Mouse (Mus musculus) skeletal muscle tissue, adult 2 months (tissue): ENCODE data around the gene Mov10l1.

Experiments used
- DNase-seq: peaks from one replicate; pipeline ENCODE4 v3.0.0-alpha.2; 2012; ENCODE audit warnings: low read depth, low spot score

The Mov10l1 gene

DNA sequence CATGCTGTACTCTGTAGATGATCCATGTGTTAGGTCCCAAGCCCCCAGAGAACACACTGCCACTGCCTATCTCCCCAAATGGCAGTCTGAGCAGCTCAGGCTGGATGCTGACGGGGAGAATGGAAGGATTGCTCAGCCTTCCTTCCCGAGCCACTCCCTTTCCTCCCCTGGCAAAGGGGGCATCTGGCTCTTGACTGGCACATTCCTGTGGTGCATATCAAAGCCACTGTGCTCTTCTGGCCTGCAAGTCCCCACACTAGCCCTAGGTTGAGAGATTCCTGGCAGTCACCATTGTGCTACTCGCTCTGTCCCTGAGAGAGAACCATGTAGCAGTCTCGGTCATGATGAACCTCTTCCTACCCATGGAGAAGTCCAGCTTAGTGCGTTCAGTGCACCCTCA is 25.1 kb downstream of the Mov10l1 start:
- DNase-seq: no peak

DNA sequence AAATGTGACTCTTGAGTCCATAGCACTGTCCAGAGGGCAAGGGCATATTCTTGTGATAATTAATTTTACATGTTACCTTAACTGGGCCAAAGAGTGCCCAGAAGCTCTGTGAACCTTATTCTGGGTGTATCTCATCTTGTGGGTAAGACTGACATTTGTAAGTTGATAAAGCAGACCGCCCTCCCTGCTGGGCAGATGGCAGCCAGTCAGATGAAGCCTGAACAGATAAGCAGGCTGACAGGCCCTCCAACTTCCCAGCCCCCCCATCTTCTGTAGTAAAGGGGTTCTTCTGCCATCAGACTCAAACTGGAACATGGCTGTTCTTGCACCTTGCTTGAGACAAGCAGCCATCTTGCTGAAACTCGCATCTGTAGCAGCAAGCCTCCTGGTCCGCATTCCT is 34.0 kb downstream of the Mov10l1 start:
- DNase-seq: no peak

DNA sequence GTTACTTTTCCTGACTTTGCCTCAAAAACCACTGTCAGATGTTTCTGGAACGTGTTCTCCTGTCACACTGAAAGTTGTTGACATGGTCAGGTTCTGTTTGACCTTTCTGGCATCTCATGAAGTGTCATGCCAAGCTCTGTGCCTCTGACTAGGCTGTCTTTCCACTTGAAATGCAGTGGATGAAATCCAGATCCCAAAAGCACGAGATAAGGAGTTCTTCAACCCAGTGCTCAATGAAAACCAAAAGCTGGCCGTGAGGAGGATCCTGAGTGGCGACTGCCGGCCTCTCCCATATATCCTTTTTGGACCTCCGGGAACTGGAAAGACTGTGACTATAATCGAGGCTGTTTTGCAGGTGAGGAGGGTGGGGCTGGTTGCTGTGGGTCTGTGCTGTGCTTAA is 37.4 kb downstream of the Mov10l1 start:
- no peak for DNase-seq

DNA sequence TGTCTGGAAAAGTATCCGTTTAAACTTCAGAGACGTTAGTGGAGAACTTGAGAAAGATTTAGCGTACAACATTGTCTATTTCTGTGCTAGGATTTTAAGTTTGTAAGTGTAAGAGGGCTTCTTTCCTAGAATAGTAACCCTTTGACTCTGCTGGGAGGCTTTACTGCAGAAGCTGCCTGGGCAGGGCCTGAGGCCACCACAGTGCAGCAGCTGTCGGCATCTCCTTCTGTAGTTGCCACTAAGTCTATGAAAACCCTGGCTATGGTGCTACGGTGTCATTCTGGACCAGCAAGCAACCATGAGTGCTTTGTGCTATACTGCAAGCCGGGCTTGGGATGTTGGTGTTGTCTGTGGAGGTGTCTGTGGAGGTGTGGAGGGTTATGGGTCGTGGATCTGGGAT is 37.8 kb downstream of the Mov10l1 start:
- no peak for DNase-seq

DNA sequence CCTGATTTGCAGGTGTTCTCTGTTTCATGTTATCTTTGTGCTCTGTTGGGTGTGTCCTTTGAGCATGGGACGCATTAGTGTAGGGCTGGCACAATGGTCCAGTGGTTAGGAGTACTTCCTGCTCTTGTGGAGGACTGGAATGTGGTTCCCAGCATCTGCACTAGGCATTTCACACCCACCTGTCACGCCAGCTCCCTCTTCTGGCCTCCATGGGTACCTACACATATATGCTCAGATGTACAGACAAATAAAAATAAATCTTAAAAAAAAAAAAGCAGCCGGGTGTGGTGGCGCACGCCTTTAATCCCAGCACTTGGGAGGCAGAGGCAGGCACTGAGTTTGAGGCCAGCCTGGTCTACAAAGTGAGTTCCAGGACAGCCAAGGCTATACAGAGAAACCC is 61.7 kb downstream of the Mov10l1 start:
- no peak for DNase-seq

DNA sequence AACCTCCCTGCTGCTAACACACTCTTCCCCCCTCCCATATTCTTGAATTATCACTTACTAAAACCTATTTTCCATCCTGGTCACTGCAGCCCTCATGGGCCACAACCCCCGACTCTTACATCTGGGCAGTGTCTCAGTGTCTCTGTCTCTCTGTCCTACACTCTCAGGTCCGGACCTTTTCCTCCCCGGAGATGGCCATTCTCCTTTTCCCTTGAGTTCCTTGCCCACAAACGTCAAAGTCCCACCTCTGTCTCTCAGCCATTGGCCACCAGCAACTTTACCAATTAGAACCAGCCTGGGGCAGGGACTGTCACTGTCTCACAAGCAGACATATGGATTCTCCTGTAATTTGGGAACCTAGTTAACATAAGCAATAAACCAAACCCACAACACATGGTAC is 63.6 kb downstream of the Mov10l1 start:
- no peak for DNase-seq

DNA sequence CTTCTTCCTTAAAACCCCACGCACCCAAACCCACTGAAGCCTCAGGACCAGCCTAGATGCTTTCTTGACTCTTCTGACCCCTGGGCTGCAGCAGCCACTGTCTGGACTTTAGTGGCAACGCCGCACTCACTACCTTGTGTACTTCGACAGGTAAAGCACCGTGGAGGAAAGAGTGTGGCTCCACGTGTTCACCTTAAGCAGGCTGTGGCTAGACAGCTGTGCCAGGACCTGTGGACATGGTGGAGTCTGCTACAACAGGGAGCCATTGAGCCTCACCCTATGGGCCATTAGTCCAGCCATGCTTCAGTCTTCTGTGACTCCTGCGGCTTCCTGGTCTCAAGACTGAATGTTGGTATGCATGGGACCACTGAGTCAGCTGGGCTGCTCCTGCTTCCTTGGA is 72.0 kb downstream of the Mov10l1 start:
- DNase-seq: no peak

DNA sequence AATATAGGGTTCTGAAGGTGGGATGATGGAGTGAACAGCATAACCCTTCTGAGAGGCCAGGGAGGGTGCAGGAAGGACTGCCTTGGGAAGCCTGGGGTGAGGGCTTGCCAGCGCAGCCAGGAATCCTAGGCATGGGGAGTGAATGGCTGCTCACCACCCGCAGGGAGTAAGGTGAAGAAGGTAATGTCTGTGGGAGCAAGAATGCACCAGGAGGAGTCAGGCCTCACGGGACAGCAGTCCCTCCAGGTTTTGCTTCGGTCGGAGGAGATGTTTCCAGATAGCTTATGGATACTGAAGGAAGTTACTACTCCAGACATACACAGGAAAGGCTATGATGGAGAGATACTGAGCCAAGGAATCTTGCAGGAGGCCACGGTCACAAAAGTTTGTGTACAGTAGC is 76.0 kb downstream of the Mov10l1 start:
- DNase-seq: no peak

DNA sequence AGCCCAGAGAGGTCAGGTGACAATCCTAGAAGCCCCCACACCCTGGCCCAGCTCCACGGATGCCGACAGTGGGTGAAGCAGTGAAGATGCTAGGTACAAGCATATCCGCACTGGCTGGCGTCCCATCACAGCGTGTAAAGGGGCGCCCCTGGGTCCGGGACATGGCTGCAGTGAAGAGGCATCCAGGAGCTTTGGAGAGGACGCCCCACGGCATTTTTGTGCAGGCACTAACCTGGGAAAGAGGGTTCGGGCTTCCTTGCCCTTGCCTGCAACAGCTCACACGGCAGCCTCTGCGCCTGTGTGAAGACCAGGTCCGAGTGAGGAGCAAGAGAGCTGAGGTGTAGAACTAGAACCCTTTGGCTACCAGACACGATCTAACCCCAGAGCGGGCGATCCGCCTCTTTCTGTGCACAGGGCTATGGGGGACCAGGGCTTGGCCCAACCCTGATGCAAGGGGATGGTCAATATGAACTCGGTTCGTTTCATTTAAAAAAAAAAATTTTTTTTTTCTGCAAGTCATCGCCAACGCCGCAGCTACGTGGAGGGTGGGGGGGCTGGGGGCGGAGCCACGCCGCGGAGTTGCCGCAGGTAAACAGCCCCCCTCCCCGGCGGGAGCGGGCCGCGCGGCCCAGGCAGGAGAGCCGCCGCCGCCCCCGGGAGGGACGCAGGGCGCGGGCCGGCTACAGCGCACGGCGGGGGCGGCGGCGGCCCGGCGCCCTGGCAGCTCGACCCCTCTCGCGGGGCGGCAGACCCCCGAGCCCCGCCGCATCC is 76.6 kb downstream of the Mov10l1 start, which contains the start of gene Panx2:
TSS of gene Panx2 (plus strand) at position 574 of the 771 bp plus-strand sequence.
- DNase-seq: no peak

DNA sequence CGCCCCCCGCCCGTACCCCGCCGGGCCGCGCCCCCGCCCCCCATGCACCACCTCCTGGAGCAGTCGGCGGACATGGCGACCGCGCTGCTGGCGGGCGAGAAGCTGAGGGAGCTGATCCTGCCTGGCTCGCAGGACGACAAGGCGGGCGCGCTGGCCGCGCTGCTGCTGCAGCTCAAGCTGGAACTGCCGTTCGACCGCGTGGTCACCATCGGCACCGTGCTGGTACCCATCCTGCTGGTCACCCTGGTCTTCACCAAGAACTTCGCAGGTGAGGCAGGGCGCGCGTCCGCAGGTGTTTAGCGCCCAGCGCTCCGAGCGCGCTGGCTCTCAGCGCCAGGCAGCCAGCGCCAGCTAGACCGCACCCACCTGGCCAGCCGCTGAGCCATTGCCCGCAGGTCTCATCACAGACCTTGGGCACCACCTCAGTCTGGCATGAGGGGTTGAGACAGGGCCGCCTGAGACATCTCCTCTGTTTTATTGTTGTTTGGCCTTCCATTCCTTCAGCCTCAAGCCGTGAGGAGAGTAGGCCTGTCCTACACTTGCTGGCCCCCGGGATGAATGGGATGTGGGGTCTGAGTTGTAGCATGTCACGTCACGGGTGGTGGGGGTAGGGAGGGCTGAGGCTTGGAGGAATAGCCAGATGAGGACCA is 77.4 kb downstream of the Mov10l1 start:
- DNase-seq: no peak

DNA sequence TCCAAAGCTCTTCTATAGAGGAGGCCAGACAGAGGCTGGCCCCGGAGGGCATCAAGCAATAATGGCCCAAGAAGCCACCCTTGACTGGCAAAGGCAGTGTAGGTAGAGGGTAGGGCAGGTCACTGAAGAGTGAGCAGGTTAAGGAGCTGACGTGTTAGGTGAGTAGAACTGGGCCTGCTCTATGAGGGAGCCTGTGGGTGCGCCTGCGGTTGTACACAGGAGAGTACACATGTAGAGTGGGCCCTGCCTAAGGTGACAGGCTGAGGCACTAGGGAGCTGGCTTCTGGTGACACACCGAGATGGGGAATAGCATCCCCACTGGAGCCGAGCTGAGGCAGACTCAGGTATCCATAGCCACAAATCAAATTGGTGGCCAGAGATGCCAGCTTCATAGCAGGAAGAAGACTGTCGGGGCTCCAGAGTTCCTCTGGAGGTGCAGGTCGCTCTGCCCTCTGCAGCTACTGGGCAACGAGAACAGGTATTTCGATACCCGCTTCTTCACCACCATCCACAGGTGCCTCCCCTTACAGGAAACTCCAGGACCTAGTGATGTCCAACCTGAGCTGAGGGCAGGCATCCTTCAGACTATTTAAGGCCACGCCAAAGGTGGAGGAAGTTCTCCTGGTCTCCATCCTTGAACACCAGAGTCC is 78.2 kb downstream of the Mov10l1 start:
- no peak for DNase-seq

DNA sequence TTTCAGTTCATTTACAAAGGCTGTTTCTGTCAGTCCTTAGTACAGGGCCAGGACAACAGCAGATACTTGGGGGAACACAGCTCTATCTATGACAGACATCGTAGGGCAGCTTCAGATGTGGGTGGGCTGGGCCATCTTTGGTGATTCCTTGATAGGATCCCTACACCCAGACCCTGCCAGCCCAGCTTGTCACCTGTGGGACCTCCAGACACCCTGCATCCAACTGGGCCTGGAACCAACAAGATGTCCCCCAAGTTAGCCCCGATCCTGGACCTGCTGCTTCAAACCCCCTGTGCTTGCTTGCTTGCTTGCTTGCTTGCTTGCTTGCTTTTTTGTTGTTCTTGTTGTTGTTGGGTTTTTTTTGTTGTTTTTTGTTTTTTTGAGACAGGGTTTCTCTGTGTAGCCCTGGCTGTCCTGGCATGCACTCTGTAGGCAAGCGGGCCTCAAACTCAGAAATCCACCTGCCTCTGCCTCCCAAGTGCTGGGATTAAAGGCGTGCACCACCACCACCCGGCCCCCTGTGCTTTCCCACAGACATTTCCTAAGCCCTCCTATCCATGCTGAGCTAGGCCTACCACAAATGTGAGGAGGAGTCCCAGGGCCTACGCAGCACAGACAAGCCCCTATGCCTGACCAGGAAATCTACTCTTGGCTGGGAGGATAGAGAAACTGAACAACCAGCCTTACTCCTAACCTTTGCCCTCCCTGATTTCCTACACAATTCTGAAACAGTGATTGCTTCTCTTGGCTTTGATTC is 79.2 kb downstream of the Mov10l1 start:
- no peak for DNase-seq

DNA sequence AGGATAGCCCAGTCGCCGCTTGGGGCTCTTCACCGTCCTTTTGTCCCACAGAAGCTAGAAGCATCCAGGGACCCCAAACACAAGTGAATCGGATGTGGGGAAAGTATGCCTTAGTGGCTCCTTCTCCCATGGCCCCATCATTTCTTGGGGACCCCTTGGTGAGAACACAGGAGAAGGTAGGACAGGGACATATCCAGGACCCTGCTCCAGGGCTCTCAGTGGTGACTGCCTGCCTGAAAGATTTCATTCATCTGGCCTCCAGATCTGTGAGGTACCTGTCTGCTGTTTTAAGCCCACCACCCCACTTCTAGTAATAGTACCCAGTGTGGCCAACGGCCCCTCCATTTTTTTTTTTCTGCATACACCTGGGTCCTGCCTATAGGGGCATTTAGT is 79.8 kb downstream of the Mov10l1 start:
- no peak for DNase-seq

DNA sequence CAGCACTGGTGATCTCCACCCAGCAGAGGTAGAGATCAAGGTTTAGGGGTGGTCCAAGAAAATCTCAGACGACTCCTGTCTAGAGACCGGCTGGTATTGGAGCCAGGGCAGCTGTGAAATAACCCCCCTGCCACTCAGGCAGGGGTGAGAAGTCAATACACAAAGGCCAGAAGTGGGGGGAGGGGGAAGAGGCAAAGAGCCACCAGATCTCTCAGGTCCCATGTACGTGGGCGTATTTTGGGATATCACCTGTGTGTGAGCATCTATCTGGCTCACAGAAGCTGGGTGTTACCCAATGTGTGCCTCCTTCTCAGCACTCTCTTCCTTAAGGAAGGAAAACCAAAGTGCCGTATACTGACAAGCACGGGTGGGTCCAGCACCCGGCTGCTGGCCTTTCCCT is 80.3 kb downstream of the Mov10l1 start:
- DNase-seq: no peak

DNA sequence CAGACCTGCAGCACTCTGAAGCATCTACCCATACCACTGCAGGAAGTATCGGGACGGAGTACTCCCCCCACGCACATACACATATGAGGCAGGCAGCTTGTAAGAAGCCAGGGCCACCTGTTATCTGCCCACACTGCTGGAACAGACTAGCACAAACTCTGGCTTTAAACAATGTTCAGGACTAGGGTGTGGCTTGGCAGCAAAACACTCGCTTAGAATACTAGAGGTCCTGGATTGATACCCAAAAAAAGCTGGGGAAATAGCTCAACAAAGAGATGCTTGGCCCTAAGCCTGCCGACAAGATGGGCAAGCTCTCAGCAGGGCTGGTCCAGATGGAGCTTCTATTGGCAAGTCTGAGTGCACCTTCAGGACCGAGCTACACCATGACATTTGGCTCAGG is 80.8 kb downstream of the Mov10l1 start:
- DNase-seq: no peak

DNA sequence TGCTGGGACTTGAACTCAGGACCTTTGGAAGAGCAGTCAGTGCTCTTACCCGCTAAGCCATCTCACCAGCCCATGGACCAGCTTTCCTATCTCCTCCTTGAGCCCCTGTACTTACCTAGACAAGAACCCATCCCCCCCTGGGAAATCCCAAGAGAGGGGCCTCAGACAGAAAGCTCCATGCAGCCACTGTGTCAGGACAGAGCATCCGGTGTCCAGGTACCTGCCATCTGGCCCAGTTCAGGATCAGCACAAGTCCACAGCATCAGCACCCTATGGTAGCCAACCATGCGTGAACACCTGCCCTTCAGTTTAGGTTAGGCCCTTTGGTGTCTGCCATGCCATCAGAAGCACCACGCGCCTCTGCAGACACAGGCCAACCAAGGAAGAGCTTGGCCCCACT is 82.2 kb downstream of the Mov10l1 start:
- no peak for DNase-seq

DNA sequence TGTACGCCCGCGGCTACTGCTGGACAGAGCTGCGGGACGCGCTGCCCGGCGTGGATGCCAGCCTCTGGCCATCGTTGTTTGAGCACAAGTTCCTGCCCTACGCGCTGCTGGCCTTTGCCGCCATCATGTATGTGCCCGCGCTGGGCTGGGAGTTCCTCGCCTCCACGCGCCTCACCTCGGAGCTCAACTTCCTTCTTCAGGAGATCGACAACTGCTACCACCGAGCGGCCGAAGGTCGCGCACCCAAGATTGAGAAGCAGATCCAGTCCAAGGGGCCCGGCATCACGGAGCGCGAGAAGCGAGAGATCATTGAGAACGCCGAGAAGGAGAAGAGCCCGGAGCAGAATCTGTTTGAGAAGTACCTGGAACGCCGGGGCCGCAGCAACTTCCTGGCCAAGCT is 84.9 kb downstream of the Mov10l1 start:
- no peak for DNase-seq

DNA sequence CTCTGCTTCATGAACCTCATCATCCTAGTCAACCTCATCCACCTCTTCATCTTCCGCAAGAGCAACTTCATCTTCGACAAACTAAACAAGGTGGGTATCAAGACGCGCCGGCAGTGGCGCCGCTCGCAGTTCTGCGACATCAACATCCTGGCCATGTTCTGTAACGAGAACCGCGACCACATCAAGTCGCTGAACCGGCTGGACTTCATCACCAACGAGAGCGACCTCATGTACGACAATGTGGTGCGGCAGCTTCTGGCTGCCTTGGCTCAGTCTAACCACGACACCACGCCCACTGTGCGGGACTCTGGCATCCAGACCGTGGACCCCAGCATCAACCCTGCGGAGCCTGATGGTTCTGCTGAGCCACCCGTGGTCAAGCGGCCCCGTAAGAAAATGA is 85.5 kb downstream of the Mov10l1 start:
- no peak for DNase-seq

DNA sequence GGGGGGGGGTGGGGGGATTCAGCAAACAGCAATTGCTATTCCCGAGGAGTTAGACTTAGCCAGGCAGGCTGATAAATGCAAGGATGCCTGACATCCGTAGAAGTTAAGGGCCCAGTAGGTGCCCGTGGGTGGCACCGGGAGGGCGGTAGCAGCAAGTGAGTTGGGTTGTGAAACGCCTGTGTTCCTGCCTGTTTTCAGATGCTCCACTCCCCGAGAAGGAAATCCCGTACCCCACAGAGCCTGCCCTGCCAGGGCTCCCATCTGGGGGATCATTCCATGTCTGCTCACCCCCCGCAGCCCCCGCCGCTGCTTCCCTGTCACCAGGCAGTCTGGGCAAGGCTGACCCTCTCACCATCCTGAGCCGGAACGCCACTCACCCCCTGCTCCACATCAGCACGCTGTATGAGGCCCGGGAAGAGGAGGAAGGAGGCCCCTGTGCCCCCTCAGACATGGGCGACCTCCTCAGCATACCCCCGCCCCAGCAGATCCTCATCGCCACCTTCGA is 86.7 kb downstream of the Mov10l1 start:
- no peak for DNase-seq

DNA sequence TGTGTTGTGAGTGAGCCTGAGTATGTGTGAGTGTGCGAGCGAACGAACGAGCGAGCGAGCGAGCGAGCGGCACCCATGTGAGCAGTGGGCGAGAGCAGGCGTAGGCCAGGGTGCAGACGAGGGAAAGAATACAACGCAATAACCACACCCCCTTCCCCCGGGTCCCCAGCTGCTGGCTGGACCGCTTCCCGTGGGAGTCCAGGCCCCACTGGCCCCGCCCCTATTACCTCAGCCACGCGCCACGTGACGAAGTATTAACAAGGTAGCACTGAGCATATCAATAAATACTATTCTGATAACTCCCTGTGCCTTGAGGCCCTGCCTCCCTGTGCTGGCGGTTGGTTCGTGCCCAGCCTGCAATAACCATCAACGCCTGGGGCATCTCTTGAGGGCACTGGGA is 87.9 kb downstream of the Mov10l1 start:
- DNase-seq: no peak

DNA sequence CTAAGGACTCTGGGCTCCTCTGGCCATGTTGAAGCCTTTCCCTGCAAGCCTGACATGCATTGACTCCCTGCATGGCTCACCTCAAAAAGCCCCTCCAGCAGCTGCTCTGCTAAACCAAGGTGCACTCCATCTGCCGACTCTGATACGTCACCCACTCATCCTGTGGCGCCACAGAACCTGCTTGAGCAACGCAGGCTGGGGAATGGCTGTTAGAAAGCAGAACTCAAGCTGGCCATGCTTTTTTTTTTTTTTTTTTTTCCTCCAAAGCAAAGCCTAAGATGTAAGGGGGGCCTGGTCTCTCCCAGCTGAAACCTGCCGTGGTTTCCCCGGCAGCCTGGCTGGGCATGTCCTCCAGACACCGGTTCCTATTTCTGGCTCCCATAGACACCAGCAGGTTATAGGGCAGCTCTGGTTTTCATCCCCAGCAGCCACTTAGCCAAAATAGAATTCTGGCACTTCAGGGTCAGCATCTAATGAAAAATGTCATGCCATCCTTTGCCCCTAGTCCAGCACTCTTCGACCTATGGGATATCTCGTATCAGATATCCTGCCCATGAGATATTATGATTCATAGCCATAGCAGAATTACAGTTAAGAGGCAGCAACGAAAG is 91.4 kb downstream of the Mov10l1 start:
- no peak for DNase-seq
